Mouse (Mus musculus) left cerebral cortex, adult 18-20 months (tissue): ENCODE results near the gene Rlf. TPM values are rescaled to one million over a fixed set of nuclear protein-coding genes. Genes with fewer than 3 reads are reported as not detected.

Source experiments
- DNase-seq, 2 experiments: peaks; one replicate each; pipeline ENCODE4 v3.0.0; 2021 to 2022; ENCODE audit warnings: low spot score in 2 of 2, mixed read lengths in 1 of 2
- long read RNA-seq, 2 experiments: library from polyadenylated mRNA; stranded (forward); transcript quantifications; one replicate each; pipeline ENCODE4 v2.0.0; 2021
- total RNA-seq, 2 experiments: library from RNA; stranded (reverse); gene quantifications; 2 replicates each; pipeline ENCODE4 v1.2.3; 2021

The Rlf gene
- total RNA-seq, result 10 to 100 TPM; 26.3 to 26.7 TPM
- long read RNA-seq, experiment 1, partial matches to known transcripts, result 2 of 5 reads
- long read RNA-seq, experiment 1, other reads (novel, unspliced or antisense), result 3 of 5 reads
- long read RNA-seq, experiment 2, full-length matches to known transcripts, result 1 of 4 reads
- long read RNA-seq, experiment 2, partial matches to known transcripts, result 1 of 4 reads
- long read RNA-seq, experiment 2, other reads (novel, unspliced or antisense), result 2 of 4 reads

DNA sequence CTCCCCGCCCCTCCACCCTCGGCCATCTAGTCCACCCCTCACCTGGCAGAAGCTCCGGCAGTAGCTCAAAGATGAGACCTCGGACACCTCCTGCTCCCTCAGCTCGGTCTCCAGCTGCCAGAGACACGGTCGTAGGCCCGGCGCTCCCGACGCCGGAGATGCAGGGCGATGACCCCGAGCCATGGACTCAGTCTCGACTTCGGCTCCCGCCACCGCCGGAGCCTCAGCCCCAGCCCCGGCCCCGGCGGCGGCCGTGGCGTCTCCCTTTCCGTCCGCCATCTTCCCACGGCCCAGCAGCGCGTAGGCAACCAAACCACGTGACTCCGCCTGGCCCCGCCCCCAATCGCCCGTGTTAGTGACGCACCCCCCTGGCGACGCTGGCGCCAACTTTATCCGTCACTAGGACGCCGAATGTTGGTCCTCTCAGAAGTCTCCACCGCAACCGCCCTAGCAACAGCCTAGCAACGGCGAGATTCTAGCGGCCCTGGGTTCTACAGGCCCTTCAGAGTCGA is at the start of gene Rlf:
Gene Rlf, minus strand, starts transcription at position 292 of the 512 bp plus-strand sequence.
- DNase-seq, result peak; percentile 99 to 100

DNA sequence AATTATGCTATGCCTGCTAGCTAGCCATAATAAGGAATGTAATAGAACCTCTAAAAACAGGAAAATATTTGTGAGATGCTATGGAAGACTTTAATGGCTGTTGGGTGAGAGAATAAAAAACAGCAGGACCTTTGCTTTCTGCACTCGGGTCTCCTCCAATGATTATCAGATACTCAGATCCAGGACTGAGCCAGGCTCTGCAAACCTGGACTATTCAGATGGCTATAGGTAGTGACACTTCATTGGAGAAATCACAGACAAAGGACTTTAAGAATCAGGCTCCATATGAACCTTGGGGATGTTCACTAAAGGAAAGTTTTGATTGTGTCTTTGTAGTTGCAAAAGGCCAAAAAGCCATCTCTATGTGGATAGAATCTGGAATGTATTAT is 26.7 kb upstream of the Rlf start:
- DNase-seq, result no peak

DNA sequence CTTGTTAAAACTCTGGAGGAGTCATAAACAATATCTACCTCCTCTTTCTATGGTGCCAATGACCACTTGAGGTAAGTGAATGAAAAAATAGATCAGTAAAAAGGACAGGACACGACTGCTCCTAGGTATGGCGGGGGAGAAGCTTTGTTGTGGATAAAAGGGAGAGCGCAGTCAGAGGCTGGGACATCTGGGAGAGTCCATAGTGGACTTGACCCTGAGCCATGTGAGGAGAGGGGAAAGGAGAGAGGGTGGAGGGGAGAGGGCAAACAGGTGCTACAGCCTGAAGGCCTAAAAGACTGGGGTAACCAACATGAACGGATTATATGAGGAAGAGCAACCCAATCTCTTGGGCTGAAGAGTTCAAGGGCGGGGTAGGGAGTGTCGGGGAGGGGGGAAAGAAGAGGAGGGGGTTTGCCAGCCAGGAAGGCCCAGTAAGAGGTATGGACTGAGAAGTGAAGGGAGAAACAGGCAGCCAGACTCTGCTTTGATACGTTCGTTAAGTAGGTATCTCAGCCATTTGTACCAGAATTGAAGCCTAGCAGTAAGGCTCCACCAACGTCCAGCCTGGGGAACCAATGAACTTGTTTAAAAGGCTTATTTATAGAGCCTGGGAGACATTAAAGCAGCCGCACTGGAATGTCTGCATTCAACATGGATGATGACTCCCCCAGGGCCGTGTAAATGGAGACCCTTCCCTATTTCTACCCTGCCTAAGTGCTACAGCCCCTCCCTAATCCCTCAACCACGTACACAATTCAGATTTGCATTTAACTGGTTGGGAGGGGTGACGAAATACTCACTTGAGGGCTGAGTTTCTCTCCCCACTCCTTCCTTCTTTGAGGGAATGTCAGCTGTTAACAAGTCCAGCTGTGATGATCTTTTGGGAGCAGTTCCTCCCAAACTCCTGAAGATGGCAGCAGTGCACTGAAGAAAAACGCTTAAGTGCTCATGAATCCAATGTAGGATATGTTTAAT is 26.0 kb upstream of the Rlf start:
- DNase-seq, result peak in 1 of 2 experiments; percentile 20

DNA sequence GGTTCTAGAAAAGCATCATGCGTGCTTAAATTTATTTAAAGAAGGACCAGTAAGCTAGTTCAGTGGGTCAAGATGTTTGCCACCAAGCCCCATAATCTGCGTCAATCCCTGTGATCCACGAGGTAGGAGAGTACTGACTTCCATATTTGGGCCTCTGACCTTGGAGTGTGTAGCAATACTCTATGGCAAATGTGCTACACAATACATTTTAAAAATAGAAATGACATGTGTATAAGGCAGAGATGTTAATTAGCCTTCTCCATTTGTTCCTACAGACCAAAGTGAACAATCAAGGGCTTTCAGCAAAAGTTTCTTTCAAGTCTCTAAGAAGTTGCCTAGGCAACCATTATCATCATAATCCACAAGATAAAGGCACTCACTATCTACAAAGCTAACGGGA is 25.0 kb upstream of the Rlf start:
- no peak for DNase-seq

DNA sequence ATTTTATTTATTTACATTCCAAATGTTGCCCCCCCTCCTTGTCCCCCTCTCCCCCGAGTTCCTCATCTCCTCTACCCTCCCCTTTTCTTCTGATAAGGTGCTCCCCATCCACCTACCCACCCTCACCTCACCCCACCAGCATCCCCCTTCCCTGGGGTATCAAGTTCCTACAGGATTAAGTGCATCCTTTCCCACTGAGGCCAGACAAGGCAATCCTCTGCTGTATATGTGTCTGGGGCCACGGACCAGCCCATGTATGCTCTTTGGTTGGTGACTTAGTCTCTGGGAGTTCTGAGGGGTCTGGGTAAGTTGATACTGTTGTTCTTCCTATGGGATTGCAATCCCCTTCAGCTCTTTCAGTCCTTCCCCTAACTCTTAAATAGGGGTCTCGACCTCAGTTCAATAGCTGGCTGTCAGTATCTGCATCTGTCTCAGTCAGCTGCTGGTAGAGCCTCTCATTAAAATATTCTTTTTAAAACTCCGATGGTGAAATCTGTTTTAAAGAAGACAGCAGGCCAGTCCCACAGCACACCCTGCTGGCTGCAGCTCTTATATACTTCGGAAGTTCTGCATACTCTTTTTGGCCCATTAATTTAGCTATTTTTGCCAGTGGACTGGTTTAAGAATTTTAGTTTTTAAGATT is 17.0 kb upstream of the Rlf start:
- DNase-seq, result peak; percentile 52 to 54

DNA sequence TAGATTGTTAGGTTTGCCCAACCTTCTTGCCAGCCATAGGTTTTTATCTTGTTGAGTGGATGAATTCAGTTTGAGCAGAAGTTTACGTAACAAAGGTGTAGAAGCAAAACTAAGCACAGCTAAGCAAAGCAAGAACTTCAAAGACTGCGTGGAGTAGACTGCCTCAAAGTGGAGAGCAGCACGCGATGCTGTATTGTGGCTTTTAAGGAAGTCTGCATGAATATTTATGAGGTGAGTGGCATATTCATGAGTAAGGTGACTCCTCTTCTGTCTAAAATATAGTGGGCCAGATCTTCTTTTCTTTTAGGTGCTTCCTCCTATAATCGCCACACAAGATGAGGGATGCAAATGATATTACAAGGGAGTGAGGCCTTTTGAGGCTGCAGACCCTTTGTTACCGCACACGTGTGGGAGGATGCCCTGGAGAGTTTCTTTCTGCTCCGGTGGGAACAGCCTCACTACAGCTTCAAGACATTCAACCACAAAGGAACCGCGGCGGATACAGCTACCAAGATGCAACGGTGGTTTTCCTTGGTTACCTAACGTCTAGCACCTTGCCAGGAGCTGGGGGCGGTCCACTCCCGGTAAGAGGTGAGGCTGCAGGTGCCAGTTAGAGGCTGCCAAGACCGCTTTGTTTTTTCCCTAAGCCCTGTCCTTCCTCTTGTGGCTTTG is 16.2 kb upstream of the Rlf start:
- peak; percentile 7 to 20 for DNase-seq

DNA sequence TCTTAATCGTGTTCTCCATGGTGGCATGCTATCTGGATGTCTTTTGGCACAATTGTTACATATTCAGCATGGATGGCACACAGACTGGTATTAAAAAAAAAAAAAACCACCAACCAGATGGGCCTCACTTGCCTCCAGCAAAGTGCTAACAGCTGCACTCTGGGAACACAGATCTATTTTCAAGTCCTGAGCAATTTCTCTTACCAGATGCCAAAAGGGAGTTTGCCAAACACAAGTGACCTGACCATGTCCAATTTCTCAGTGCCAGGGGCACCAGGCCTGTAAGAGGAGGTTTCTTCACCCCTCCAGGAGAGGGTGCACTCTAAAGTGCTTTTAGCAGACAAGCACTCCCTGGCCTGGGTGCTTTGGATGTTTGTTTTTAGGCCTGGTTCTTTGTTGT is 12.2 kb upstream of the Rlf start:
- no peak for DNase-seq

DNA sequence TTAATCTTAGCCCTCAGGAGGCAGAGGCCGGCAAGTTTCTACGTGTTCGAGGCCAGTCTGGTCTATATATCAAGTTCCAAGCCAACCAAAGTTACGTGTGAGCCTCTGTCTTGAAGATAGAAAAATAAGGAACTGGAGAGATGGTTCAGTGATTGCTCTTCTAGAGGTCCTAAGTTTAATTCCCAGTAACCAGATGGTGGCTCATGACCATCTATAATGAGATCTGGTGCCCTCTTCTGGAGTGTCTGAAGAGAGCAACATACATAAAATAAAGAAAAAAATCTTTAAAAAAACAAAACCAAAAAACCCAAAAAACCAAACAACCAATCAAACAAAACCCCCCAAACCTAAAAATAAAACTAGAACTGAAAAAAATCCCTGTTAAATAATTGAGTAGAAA is 10.3 kb upstream of the Rlf start:
- no peak for DNase-seq

DNA sequence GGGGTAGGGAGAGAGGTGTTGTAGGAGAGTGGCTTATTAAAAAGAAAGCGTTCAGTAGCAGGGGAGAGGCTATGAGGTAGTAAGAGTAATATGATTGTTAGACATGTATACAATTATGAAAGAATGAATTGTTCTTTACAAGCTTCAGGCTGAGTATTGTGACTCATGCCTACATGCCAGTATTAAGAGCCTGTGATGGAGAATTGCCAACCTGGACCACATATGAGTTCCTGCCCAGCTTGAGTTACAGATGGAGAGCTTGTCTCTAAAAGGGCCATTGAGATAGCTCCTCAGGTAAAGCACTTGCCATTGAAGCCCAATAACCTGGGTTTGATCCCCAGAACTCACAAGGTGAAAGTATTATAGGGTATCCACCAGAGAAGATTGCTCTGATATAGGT is 8.3 kb upstream of the Rlf start:
- DNase-seq, result no peak

DNA sequence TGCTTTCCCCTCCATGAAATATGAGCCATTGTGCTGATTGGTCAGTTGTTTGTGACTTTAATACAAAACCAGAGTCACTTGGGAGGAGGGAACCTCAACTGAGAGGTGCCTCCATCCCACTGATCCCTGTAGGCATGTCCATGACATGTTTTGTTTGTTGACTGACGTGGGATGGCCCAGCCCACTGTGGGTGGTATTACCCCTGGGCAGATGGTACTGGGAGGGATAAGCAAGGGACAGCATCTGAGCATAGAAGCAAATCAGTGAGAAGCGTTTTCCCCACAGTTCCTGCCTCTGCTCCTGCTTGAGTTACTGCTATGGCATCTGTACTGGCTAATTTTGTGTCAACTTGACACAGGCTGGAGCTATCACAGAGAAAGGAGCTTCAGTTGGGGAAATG is 1.3 kb upstream of the Rlf start:
- DNase-seq, result no peak

DNA sequence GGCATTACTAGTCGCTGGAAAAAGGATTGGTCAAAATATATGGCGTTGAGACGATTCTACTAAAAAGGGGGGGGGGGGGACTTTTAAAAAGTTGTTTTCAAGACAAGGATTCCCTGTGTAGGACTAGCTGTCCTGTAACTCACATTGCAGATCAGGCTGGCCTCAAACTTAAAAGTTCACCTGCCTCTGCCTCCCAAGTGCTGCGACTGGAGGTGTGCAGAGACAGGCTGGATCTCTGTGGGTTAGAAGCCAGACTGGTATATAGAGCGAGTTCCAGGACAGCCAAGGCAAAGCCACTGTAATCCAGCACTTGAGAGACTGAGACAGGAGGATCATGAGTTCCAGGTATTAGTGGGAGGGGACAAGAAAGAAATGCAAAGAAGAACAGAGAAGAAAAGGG is 605 bp upstream of the Rlf start:
- no peak for DNase-seq

DNA sequence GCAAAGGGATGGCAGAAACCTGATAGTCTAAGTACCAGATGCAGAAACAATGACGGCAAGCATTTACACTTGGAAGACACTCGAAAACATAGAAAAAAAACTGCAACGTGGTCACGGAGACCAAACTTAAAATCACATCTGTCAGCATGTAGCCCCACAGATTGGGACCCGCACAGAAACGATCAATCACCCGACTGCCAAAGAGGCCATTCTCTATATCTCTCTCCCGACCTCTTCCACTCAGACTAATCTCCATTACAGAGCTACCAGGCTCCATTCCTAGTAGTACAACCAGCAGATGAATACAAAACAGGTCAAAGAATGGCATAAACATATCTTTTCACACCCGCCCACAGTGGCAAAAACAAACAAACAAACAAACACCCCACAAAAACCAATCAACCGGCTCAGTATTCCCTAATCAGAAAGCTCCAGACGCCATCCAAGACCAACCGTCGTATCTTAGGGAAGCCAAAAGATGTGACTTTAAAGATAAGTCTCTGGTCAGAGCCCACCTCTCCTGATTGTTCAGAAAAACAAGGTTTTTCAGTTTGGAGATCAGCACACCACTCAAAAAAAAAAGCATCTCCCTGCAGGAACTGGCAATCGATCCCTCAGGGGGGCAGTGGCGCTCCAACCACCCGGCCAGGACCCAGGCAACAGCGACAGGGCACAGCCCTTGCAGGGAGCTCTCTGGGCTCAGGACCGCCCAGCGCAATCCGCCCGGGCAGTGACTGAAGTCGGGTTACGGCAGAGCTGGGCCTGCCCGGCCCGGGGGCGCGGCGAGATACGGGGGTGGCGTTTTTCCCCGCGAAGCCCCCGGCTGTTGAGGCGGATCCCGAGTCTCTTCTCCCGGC is 720 bp downstream of the Rlf start:
- DNase-seq, result peak; percentile 19 to 39

DNA sequence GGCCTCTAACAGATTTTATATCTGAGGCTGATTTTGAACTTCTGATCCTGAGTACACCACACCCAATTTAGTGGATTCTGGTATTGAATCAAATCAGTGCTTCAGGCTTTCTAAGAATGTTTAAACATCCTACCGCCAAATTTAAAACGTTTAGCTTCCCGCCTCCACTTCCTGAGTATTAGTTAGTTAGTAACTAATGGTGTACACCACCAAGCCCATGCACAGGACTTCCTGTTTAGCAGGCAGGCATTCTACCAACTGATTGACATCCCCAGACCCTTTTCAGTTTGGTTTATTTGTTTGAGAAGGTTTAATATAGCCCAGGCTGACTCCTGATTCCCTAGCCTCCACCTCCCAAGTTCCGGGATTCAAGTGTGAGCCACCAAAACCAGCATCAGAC is 6.0 kb downstream of the Rlf start:
- no peak for DNase-seq

DNA sequence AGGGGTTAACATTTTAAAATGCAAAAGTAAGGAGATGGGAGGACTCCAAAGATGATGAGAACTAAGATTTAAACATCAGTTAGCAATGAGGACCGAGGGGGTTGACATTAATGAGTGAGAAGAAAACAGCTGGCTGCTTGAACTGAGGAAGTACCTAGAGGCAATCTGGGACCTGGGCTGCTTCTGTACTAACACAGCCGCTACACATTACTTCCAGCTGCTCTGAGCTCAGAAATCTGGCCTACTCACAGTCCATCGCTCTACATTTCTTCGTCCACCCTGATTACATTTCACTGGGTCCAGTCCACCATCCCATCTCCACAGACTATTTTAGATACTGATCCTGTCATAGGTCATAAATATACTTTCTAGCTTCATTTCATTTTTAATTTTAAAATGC is 17.0 kb downstream of the Rlf start:
- DNase-seq, result no peak

DNA sequence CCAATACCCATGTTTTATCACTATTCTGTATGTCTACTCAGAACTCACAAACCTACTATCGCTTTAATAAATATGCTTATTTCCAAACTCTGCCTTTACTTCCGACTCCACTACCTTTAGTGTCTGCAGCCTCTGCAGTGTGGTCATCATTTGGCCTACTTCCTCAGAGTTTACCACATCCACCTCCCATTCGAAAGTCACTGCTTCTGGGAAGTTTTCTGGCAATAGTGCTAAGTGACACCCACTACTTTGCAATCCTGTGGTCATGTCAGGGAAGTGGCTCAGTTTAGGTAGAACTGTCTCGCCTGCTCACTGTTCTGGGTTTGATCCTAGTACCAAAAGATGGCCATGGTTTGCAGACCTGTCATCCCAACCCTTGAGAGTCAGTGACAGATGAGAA is 17.9 kb downstream of the Rlf start:
- DNase-seq, result no peak

DNA sequence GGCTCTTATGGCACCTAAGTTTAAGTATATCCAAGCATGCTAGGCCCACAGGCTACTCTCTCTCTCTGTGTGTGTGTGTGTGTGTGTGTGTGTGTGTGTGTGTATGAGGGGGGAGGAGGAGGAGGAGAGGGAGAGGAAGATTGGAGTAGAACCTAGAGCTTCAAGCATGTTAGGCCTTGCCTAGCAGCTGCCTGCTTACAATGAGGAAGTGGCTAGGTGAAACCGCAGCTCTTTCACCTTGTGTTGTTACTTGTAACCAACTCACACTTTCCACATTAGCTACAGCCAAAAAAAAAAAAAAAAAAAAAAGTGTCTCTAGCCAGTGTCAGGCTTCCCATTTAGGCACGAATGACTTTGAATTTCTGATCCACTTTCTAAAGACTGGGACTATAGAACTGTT is 18.7 kb downstream of the Rlf start:
- DNase-seq, result no peak

DNA sequence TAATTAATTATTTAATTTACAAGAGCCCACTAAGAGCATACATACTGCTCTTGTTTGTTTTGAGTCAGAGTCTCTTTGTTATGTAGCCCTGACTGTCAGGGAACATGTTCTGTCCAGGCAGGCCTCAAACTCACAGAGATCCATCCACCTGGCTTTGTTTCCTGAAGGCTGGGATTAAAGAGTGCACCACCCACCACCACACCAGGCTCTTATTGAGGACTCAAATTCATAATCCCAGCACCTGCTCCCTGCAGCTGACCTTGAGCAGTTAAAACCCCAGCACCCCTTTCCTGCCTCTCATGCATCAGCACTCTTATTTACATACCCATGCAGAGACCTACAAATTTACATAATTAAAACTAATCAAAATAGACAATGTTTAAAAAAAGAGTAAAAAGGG is 20.1 kb downstream of the Rlf start:
- no peak for DNase-seq

DNA sequence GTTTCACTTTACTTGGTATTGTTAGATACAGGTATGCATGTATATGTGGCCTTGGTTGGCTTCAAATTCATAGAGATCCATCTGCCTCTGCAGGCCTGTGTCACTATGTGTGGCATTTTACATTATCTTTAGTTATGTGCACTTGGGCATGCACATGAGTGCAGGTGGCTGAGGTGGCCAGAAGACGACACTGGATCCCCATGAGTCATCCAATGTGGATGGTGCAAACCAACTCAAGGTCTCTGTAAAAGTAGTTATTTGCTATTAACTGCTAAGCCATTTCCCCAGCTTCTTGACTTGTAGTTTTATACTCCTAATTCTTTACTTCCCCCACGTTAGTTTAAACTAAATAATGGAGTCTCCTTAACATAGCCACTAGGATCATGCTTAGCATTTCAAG is 22.6 kb downstream of the Rlf start:
- DNase-seq, result no peak

DNA sequence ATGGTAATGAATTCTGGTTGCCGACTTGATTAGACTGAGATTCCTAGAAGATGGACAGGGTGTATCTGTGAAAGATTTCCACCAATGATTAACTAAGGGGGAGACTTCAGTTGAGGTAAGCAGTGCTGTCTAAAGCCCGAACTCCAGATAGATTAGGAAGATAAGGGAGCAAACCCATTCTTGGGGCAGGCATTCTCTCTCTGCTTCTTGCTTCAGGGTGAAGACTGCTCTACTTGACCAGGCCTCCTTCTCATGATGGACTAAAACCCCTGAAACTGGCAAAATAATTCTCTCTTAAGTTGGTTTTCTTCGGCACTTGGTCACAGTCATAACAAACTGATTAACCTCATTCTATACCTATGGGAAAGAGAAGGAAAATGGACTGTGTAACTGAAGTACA is 25.5 kb downstream of the Rlf start:
- no peak for DNase-seq

DNA sequence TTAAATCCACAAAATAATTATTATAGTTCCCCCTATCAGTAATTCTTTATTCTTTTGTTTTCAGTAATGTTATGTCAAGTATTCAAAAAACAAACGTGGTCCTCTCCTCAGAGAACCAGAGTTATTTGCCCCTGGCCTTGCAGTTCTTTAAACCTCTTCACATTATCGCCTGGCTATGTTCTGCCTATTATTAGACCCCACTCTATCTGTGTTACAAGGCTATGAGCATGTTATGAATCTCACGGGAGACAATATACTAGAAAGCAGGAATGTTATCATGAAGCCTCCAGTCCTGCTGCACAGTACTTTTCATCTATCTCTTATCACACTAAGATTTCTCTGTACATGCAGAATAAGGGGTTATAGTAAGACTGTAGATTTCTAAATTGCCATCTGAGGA is 35.2 kb downstream of the Rlf start:
- no peak for DNase-seq
